Mouse (Mus musculus) G1E-ER4 (cell line): ENCODE data around the gene Fv1. TPM values are rescaled to one million over a fixed set of nuclear protein-coding genes. Genes with fewer than 3 reads are reported as not detected.

Experiments used
- GATA1 ChIP-seq: IDR thresholded peaks from one replicate; pipeline ENCODE4 v1.8.0; 2012; ENCODE audit warnings: low read length, inconsistent platforms
- polyA plus RNA-seq: library from polyadenylated mRNA; stranded (reverse); fragments of >175 nt; gene quantifications from 2 replicates; pipeline ENCODE4 v1.2.3, GENCODE M21; 2012

The Fv1 gene
- polyA plus RNA-seq, 1 experiment: not detected

DNA sequence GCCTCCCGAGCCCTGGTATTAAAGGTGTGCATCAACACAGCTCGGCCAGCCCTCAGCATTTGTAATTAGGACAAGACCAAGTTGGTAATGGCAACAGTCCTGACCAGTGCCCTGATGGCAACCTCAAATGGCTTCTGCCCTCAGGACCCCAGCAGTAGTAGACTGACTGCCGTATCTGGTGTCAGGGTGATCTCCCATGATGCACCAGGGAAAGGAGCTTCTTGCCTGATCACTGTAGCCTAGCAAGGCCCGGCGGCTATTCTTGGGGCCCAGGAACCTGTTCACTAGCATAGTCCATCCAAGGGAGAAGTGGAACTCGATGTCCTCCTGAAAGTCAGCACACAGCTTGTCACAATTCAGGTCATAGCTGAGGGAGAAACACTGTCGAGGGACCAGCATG, 13.0 kb downstream of the Fv1 start:
- no peak for TF ChIP-seq GATA1

DNA sequence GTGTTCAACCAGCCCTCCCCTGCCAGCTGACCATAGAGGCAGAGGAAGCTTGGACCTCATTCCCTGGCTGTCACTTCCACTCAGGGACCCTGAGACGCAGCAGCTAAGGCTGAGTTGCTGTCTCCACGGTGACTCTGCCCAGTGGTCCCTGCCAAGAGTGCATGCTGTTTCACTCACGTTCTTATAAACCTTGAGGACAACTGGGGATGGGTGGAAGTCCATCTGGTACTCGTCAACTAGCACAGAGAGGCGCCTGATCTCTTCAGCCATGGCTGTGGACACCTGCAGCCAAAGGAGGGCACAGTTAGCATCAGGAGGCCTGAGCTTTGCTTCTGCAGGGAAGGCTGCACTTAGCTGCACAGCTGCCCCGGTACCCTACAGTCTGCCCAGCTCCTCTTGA, 14.3 kb downstream of the Fv1 start:
- TF ChIP-seq GATA1: no peak

DNA sequence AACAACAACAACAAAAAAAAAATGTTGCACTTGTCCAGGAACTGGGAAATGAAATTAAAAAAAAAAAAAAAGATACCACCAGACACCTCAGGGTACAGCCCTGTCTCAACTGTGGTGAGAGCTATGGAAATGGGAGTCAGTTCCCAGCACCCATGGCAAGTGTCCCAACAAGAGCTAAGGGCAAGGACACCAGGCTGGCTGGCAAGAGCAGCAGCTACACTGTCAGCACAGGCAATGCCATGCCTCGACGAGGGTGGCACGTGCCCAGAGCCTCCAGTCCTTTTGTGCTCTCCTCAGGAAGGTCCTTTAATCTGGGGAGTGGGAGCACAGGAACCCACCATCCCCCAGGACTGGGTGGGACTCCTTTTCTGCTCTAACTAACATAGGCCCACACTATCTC, 15.4 kb downstream of the Fv1 start:
- no peak for TF ChIP-seq GATA1

DNA sequence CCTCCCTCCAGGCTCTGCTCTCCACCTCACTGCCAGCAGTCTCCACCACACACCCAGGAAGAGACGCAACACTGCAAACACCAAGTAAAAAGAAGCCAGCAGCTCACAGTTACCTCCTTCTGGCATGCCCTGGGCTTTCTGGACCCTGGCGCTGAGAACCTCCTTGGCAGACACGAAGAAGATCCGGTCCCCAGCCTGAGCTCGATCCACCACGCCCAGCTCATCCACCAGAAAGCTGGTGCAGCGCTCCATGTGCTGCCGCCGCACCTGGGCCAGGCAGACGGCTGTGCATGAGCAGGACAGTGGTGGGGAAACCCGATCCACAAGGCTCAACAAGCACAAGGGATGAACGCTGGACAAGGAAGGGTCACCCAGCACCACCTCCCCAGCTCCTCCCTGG, 17.4 kb downstream of the Fv1 start:
- no peak for TF ChIP-seq GATA1

DNA sequence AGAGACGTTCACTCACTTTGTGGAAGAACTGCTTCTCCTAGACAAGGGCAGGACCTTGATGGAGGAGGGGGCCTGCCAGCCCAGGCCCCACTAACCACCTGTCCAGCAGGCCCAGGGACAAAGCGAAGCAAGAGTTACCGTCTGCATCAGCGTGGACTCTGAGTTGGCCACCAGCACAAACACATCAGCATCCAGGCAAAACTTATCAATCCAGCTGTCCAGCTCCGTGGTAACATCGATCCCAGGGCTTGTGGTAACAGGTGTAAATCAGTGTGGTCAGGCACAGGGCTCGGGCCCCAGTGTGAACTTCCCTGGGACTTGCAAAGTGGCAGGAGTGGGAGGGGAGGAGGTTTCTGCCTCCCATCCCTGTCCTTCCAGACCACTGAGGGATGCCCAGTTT, 18.5 kb downstream of the Fv1 start:
- no peak for TF ChIP-seq GATA1

DNA sequence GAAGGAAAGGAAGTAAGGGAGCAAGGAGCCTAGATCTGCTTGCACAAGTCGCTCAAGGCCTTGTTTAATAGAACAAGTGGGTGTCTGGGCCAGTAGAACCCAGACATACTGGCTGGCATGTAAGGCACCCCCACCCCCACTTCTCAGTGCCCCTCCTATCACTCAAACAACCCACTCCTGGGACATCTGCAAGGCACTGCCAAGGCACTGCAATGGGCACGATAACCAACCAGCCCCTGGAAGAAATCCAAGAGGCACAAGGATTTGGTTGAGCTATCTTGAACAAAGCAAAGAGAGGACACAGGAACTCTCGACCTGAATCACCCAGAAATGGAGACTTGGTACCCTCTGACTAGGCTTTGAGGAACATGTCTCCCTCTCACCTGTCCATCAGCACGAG, 19.5 kb downstream of the Fv1 start:
- TF ChIP-seq GATA1: no peak

DNA sequence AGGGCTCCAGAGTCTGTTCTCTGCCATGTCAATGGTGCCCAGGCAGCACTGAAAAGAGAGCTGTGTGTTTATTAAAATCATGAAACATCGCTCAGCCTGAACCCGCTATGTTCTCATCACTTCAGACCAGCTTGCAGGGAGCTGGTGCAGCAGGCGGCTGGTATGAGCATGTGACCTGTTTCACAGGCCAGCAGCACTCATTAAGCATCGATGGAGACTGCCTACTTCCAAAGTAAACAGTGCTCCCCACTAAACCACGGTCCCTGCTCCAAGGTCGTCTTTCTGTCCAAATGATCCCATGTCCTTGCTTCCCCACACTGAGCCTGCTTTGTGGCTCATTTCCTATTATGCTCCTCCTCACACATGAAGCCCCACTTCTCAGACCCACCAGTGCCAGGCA, 21.6 kb downstream of the Fv1 start:
- no peak for TF ChIP-seq GATA1

DNA sequence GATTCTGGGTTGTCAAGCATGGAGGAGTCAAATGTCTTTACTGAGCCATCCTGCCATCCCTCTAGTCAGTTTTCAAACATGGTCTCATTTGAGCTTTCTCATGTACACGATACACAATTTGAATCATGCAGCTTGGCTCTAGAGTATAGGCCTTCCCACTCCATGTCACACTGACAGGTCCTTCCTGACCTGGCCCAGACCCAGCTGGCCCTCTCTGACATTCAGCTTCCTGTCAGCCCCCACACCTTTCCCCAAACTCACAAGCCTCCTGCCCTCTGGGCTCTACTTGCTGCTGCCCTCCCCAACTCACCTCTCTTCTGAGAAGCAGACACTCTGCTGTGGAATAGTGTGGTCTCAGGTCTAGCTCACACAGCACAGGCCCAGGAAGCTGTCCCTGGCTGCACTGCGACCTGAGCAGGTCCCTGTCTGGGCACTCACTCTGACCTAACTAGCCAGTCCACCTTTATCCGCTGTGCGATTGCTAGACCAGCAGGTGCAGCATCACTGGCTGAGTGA, 27.1 kb downstream of the Fv1 start:
- no peak for TF ChIP-seq GATA1

DNA sequence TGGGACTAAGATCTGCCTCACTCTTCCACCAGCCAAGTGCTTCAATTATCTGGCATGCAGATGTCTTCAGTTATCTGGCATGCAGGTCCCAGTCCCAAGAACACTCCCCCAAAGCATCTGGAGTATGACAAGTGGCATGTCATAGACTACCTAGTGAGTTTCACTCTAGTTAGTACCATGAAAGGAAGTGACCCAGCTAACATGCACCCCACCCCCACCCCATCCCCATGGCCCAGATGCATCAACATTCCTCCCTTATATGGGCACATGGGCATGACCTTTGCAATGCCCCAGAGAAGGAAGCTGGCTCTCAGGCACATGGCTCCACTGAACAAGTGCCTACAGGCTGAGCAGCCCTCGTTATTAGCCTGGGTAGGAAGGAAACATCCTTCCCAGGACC, 27.6 kb downstream of the Fv1 start:
- TF ChIP-seq GATA1: no peak

DNA sequence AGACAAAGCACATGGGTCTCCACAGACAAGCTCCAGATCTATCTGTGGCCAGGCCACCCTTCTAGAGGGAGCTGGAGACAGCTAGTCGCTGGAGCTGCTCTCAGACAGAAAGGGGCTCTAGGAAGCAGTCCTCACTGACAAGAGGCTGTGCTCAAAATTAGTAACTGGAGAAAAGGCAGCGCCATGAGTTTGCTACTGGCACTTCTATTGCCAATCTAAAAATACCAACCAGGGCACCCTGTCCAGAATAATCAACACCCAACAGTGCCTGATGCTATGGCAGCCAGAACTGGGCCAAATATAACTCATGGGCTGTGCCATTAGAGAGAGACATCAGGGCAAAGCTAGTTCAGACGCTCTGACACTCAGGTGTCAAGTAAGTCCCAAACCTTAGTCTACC, 28.6 kb downstream of the Fv1 start:
- no peak for TF ChIP-seq GATA1

DNA sequence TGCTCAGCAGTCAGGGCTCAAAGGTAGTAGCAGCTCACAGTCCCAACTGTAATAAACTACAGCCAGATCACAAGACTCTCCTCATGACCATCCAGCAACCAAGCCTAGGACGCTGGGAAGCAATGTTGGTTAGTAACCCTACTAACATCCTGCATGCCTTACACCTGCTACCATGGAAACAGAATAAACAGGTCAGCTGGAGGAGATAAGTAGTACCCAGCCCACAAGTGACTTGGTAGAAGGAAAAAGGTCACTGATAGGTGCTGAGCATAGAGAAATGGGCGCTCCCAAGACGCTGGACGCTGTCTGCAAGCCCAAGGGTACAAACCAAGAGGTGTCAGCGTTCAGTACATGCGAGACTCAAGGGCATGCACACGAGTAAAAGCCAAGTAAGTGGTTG, 31.7 kb downstream of the Fv1 start:
- TF ChIP-seq GATA1: no peak

DNA sequence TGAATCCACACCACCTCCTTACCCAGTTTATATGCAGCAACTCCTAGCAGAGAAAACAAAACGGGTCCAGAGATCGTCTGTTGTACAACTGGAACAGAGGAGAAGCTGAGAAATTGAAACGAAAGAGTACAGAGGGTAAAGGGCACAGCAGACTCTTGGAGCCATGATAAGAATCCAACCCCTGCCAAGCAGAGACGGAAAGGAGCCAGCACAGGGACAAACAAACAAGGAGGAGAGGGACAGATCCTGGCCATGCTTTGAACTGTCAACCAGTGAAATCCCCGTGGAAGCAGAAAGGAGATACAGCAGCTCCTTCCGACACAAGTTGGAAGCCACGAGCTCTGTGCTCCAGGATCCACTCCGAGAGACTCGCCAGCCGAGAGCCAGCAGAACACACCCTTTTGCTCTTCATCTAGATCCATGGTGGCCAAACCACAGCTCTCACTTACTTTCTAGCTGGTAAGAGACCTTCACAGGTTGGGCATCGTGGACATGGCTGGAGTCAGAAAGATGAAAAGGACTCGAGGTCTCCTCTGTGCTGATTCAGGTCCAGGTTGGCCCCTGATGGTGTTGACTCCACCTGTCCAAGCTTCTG, 34.2 kb downstream of the Fv1 start:
- no peak for TF ChIP-seq GATA1

DNA sequence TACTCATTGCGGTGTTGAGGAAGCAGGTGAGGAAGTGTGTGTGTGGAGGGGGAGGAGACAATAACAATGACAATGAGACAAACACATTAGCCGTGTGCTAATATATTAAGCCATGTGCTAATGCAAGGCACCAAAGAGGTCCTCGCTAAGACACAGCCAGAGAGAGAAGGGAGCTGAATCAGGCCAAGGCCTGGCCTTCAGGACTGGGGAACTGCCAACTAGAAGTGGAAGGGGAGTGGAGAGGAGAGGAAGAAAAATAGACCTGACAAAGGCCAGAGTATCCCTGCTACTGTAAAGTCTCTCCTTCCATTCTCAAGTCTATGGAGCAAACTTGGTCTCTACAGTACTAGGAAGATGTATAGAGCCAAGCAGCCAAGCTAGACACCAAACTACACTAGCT, 34.8 kb downstream of the Fv1 start:
- no peak for TF ChIP-seq GATA1

DNA sequence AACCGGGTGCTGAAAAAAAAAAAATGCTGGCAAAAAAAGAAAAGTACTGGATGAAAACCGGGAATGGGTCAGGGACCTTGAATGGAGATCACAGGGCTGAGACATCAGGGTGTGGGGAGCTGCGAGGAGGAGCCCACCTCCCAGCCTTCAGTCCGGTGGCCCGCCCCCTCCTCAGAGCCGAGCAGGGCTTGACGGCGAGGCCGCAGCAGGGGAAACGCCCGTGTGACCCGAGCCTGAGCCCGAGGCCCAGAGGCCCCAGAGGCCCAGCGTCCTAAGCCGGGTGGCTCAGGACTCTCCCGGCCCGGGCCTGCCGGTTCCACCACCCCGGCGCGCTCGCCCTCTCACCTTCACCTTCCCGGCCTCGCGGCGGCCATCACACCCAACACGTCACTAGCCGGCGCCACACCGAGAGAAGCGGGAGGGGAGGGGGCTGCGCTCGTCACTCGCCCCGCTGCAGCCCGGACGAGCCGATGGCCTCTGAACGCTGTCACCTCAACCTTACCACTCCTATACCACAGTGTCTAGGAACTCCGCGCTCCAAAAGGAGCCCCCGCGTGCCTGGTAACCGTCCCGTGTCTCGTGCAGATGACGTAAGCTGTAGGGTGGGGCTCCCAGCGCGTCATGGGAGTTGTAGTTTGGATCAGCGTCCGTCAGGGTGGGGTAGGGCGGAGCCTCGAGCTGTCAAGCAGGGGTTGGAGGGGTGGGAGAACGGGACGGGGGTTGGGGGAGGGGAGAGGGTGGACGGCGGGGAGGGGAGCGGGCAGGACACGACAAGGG, 35.7 kb downstream of the Fv1 start, which contains the start of gene Mfn2:
Gene Mfn2, minus strand, starts transcription at position 392 of the 777 bp plus-strand sequence.
- TF ChIP-seq GATA1: no peak

DNA sequence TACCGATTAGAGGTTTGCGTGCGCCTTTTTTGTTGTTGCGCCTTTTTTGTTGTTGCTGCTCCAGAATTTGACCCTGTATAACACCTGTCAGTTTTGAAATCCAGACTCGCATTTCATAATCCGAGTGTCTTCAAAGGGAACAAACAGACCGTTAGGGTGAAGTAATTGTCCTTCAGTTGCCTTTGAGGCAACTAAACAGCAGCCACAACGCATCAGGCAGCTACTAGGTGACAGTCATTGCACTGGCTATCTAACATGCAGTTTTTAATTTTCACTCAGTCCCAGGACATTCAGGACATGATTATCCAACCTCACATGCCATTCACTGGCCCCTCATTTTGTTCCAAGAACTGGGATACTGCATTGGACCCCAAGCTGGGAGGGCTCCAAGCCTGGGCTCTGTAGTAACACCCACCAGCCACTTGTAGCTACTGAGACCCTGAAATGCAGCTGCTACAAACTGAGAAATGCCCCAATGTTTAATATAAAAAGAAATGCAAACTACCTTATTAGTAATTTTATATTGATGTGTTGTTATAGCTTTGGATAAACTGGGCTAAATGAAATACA, 36.4 kb downstream of the Fv1 start:
- no peak for TF ChIP-seq GATA1

DNA sequence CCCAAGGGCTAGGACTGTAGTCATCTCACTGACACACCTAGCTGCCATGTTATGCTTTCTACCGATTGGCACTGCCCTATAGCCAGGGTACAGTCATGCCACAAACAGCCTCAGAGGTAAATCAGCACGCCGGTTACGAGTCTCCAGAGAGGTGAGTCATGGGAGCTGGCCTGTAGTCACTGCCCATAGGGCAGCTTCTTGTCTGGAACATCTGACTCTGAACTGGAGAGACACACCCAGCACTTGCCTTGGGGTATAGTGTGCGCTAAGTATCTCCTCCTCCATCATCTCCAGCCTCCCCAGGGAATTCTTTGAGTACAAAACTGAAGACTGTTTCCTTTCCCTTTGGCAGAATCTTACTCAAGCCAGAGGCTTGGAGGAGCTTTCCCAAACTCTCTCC, 37.5 kb downstream of the Fv1 start:
- TF ChIP-seq GATA1: no peak

DNA sequence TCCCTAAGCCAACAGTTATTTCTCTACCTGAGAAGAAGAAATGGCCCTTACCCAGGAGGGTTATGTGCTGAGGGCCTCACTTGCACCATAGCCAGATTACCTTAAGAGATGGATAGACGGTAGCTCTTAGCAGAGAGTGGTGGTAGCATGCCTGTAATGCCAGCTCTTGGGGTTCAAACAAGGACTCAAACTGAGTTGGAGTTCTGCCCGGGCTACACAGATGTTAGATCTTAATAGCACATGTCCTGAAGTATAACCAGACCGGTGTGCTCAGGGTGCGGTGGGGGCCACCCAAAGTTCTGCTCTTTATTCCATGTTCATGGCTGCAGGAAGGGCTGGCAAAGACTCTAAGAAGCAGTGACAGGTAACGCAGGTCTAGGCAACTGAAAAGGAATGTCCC, 40.7 kb downstream of the Fv1 start:
- no peak for TF ChIP-seq GATA1
